ENCODE assay signal across 24 mouse cellular contexts in genomic region chr3:96118702-96119101, GRCm38 (mm10). TPM values are rescaled to one million over a fixed set of nuclear protein-coding genes. Genes with fewer than 3 reads are reported as not detected.
"Had no signal": no experiment of that assay in that cellular context is flagged by ENCODE, and none has a peak within 500 bp of the region (broad histone marks: within the 10 kb centered on the region; RNA-seq: fewer than 3 reads in every experiment).

No protein-coding gene starts in this region.

- H3K27me3 ChIP-seq: heart, embryonic 13.5 days; heart, embryonic 15.5 days; hindbrain, embryonic 13.5 days; intestine, embryonic 15.5 days; limb, embryonic 12.5 days; liver, embryonic 13.5 days had no signal

- DNase-seq: forebrain, postnatal 0 days; gastrocnemius, postnatal 10 days; gastrocnemius, postnatal 36 days; heart, adult 11 months; heart, adult 2 months; heart, postnatal 14 days; heart, postnatal 36 days; kidney, adult 18-20 months; kidney, adult 8-10 months; kidney, postnatal 10 days; kidney, postnatal 25 days; kidney, postnatal 4 days; liver; liver, embryonic 13.5 days had no signal

- H3K36me3 ChIP-seq: heart, embryonic 13.5 days; heart, embryonic 15.5 days; hindbrain, embryonic 13.5 days; intestine, embryonic 15.5 days; limb, embryonic 10.5 days; limb, embryonic 12.5 days; liver, embryonic 13.5 days had no signal

- ATAC-seq: hindbrain, embryonic 16.5 days; inflammation-experienced regulatory T-cells, adult 6 months; intestine, embryonic 15.5 days; intestine, postnatal 0 days had no signal

- H3K4me3 ChIP-seq: heart, adult 2 months; heart, embryonic 13.5 days; heart, embryonic 15.5 days; hindbrain, embryonic 13.5 days; intestine, embryonic 15.5 days; limb, embryonic 10.5 days; limb, embryonic 12.5 days; liver, embryonic 13.5 days had no signal

- H3K9ac ChIP-seq: forebrain, postnatal 0 days; heart, embryonic 13.5 days; heart, embryonic 15.5 days; hindbrain, embryonic 13.5 days; intestine, embryonic 15.5 days; limb, embryonic 12.5 days; liver, embryonic 13.5 days had no signal

- H3K9me3 ChIP-seq: heart, embryonic 13.5 days; heart, embryonic 15.5 days; hindbrain, embryonic 13.5 days; intestine, embryonic 15.5 days; limb, embryonic 10.5 days; limb, embryonic 12.5 days; liver, embryonic 13.5 days had no signal

- H3K4me1 ChIP-seq: hindbrain, embryonic 13.5 days; intestine, embryonic 15.5 days; limb, embryonic 10.5 days; limb, embryonic 12.5 days had no signal

- H3K27ac ChIP-seq: heart, adult 2 months; heart, embryonic 13.5 days; heart, embryonic 15.5 days; hindbrain, embryonic 13.5 days; intestine, embryonic 15.5 days; limb, embryonic 10.5 days; limb, embryonic 12.5 days; liver, embryonic 13.5 days had no signal

RNA-seq across cellular contexts. Expression of gene Mtmr11, which starts 43.1 kb away (rescaled TPM):
- total RNA-seq: hematopoietic stem cell, adult 5-6 weeks had no signal
